Mouse (Mus musculus) left cerebral cortex, adult 9 months (tissue): ENCODE measurements around the gene Tmem35b.

Experiments
- DNase-seq, 2 experiments: peaks; one replicate each; pipeline ENCODE4 v3.0.0; 2022; ENCODE audit warnings: low spot score in 2 of 2

Gene Tmem35b

DNA sequence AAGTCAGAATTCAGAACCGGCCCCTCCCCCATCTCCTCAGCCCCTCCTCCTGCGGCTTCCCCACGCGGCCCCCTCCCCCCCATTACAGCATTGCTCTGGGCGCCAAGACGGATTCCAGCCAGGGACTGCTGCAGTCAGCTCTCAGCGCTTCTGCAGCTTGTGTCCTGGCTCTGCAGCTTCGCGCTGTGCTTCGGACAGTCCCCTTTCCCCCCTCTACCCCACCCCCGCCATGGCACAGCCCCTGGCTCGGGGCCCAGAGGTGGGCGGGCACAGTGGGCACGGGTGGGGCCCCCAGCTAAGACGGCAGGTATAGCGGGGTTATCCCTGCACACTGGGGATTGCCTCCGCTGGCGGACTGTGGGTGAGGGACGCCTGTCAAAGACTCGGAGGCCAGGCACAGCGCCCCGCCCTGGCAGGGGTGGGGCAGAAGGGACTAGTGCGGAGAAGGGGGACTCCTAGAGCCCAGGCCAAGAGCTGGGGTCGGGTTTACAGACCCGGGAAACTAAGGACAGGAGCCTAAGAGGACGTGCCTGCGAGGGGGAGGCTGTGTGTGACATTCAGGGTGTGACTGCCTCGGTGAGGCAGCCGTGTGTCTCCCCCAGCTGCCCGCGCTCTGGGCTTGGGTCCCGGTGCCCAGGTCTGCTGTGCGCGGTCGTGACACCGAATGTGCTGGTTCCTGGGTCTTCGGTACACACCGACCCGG lies 44.9 kb downstream of the Tmem35b start:
- DNase-seq: no peak

DNA sequence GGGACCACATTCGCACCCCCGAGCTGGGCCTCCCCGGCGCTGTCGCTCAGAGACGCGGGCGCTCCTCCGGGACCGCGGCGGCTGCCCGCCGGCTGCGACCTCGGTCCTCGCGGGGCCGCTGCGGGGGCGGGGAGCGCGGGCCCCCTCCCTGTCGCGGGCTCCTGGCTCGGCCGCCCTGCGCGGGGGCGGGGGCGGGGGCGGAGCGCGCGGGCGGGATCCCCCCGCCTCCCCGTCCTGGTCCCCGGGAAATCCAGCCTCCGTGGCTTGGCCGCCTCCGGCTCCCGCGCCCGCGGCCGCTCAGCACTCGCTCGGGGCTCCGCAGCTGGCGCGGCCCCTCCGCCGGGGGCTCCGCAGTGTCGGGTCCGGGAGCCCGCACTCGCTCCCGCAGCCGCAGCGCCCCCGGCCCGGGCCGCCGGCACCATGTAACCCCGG lies 45.4 kb downstream of the Tmem35b start, which contains the start of gene Dlgap3:
Gene Dlgap3, plus strand, starts transcription at position 291 of the 432 bp plus-strand sequence.
- DNase-seq: no peak

DNA sequence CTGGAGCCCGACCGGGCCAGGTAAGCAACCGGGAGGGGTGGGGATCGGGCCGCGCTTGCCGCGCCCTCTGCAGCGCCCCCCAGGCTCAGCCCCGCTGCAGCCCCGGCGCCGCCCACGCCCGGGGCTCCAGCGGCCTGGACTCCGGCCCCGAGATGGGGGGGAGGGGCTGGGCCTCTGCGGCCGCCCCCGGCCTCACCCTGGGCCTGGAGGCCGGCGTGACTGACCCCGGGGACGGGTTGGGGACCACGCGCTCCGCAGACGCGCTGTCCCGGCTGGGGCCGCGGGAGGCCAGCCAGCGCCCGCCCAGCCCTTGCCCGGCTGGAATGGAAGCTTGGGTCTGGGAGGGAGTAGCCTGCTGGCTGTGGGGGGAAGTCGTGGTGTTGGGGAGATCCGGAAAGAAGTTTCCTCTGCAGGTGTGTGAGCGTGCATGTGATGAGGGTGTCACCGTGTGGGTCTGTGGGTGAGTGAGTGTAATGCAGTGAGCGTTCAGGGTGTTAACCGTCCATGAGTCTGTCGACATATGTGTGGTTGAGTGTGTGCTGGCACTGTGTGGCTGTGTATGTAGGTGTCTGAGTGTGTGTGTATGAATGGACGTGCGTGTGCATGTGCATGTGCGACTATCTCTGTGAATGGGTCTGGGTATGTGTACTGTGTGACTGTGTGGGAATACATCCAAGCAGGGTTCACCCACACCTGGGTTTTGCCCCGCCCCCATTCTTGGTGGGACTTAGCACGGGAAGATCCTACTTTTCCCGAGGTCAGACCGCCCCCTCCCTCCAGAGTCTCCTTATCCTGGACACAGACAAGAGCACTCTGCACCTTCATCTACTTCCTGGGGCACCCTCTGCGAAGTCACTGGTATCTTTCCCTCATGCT lies 46.1 kb downstream of the Tmem35b start:
- DNase-seq: no peak

DNA sequence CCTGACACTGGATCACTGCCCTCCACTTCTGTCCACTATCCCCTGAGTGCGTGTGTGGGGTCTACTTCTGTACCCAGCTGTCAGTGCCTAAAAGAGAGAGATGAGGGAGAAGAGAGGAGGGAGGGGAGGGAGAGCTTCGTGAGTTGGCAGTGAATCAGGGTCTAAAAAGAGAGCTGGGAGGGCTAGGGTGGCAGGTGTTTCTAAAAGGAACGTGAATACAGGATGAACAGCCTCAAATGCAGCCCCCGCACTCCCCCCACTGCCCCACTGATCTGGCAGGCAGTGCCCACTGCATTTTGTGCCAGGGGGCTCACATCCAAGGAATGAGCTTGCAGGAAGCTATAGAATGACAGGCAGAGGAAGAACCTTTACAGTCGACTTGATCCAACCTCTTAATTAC lies 47.4 kb downstream of the Tmem35b start:
- DNase-seq: peak in 1 of 2 experiments; percentile 87

DNA sequence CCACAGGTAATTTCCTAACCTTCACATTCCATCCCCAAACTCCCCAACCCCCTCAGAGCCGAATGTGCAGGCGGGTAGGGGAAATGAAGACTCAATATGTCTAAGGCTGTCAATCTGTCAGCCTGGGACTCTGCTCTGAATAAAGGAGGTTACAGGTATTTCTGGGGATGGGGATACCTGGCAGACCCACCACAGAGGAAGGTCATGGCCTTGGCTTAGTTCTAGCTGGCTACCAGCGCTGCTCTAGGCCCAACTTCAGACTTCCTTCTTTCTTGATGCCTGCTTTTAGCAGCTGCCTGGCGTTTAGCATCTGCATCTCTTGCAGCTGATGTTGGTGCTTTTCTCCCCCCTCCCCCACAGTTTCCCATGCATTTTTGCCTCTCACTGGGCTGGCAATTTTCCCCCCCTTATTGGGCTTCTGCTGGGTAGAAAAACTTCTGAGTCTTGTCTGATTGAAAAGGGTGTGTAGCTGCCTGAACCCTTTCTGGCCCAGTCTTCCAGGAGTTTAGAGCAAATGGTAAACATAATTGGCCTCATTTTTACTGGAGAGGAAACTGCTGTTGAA lies 47.9 kb downstream of the Tmem35b start:
- no peak for DNase-seq

DNA sequence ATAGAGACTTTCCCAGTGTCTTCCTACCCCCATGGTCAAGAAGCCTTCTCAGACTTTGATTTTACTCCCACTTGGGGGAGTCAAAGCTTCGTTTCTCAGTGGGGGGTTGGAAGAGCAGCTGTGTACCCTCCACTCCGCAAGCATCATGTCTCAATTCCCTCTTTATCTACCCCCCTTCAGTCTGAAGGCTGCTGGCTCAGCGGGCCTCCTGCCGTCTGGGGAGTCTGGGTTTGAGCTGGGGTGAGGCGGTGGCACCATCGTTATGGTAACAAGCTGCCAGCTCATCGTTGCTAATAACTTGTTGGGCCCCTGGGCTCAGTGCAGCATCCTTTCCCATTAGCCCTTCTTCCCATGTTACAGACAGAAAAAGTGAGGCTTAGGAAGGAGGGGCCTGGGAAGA lies 48.6 kb downstream of the Tmem35b start:
- no peak for DNase-seq

DNA sequence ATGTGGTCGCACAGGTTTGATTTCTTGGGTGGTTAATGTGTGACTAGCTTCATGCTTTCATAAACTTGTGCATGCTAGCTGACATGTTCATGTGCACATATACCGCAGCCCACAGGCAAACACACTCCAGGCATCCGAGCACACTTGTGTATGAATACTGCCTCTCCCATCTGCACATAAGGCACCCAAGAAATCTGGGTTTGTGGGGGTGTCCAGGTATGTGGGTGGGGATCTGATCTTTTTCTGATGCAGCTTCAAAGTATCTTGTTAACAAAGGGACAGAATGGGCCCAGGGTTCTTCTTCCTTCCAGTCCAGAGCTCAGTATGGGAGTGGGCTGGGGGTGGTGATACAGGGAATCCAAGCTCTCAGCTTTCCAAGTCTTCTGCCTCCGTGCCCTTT lies 49.1 kb downstream of the Tmem35b start:
- DNase-seq: no peak

DNA sequence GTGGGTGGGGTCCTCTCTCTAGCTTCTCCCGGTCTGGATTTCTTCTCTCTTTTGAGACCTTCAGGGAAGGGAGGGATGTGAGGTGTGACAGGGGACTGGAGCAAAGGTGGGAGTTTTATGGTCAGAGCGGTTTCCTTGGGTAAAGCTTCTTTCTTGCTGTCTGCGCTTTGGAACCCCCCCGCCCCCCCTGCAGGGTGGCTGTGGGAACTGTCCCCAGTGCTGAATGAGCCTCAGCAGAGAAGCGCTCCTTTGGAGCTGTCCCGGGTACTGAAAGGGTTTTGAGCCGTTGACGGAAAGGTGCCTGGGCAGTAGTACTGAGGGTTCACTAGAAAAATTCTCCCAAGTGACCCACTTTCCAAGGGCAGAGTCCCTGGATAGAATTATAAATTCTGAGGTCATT lies 50.0 kb downstream of the Tmem35b start:
- no peak for DNase-seq

DNA sequence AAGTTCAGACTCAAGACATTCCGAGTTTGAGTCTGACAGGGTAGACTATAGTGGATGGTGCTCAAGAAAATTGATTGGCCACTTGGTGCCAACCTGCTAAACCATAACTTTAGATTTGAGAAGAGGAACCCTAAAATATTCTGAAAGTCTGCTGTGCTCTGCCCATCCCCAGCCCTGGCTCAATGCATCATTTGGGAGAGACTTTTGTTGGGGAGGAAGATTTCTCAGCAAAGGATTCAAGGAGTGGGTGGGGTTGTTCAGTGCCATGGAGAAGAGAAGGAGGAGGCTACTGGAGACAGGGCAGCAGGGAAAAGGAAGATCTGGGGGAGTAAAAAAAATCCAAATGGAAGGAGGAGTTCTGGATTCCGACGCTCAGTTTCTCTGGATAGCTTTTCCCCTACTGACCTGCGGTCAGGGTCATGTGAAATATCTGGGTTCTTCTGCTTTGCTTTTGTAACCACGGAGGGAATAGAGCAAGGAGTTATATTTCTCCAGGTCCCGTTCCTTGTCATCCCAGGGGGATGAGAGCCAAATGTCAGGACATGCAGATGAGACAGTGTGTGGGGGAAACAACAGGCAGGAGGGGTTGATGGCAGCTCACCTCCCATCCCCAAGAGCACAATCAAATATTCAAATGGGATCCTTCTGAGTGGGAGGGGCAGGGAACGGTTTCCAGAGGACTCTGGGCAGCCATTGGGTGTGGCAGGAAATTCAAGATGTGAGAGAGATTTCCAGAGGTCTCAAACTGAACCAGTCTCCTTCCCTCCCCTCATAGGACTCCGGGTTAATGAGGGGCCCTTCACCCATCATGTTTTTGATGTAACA lies 50.8 kb downstream of the Tmem35b start:
- peak in 1 of 2 experiments; percentile 72 for DNase-seq

DNA sequence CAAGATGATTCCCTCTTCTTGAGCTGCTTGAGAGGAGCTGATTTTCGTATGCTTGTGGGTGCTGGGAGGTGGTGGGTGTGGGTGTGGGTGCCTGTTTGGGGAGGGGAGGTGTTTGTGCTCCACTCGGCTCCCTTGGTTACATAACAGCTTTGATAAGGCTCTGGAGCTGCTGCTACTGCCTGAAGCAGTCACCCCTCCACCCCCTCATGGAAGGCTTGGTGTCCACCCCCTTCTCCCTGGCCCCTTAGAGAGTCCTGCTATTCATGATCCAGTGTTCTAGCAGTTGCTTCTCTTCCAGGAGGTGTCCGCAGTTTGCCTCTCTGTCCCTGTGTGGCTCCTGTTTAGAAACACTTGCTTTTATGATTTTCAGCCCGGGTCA lies 51.4 kb downstream of the Tmem35b start:
- DNase-seq: peak; percentile 76 to 78

DNA sequence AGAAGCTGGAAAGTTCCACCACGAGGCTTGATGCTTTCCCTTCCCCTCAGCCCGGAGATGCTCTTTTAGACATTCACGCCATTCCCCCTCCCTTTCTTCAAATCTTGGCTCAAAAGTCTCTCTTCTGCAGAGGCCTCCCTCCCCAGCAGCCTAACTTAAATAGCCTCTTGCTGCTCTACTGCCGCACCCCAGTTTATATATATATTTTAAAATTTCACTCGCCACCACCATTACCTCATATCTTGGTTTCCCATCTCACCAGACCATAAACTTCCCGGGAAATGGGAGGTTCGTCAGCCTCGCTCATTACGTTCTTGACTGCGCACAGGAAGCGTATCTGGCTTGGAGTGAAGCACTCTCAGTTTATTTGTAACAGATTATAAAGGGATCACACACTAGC lies 54.5 kb downstream of the Tmem35b start:
- DNase-seq: peak in 1 of 2 experiments; percentile 65

DNA sequence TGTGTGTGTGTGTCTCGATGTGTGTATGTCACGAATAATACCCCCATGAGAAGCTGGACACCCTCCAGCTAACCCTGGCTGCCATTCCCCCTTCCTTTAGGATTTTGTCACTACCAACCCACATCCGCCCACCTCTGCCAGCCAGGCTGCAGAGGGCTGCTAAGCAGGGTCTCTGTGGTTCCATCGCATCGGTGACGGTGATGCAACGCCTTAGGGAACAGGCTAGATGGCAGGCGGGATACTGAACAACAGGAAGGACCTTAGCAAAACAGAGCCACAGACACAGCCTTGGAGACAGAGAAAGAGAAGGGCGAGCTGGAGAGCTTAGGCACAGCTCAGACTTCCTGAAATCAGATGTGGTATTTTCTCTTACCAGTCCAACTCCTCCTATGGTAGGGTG lies 55.2 kb downstream of the Tmem35b start:
- peak in 1 of 2 experiments; percentile 66 for DNase-seq
